Mouse (Mus musculus): ENCODE measurements at regions not wholly inside any gene's neighbourhood (a gene's known extent, or its start where the extent isn't known, plus 50 kb on each side); places are given as distances from the start of the nearest gene placed in this dataset.

DNA sequence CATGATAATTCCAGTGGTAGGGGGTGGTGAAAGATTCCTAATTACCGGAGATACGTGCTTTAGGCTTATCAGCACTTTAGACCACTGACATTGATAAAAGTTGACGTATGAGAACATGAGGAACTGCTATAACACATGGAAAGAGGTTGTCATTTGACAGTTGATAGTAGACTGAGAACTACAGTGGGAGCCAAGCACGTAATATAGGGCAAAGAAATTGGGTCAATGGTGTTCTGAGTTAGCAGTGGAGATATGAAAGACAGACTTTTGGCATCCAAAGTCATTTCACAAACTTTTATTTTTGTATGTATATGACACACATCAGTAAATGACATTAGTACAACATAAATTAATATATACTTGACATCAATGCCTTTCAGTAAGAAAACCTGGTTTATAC is 159.6 kb upstream of the Adamts3 start:
- TF ChIP-seq POLR2A (IDR thresholded peaks at IDR 0.05; ENCODE audit: borderline replicate concordance, extremely low read depth, insufficient read depth, insufficient read length, poor library complexity, severe bottlenecking) (no peak), CTCF (IDR thresholded peaks at IDR 0.05; ENCODE audit: borderline replicate concordance, extremely low read depth, insufficient read depth, insufficient read length) (no peak)
